Mouse (Mus musculus) small intestine, adult 2 months (tissue): ENCODE measurements at regions not wholly inside any gene's neighbourhood (a gene's known extent, or its start where the extent isn't known, plus 50 kb on each side); places are given as distances from the start of the nearest gene placed in this dataset.

Experiments
- CTCF ChIP-seq: fragments of 200-500 bp; IDR thresholded peaks from 2 replicates; pipeline ENCODE4 v1.5.1; 2012; ENCODE audit warnings: low read depth, mild to moderate bottlenecking, control low read depth, inconsistent platforms, low read length, moderate library complexity, mixed read lengths; ENCODE audit not compliant: insufficient replicate concordance, insufficient read length; ENCODE audit errors: extremely low read depth
- POLR2A ChIP-seq: fragments of 200-500 bp; IDR thresholded peaks from 2 replicates; pipeline ENCODE4 v1.6.1; 2012; ENCODE audit warnings: low read depth, mild to moderate bottlenecking, control low read depth, inconsistent platforms, low read length, moderate library complexity

DNA sequence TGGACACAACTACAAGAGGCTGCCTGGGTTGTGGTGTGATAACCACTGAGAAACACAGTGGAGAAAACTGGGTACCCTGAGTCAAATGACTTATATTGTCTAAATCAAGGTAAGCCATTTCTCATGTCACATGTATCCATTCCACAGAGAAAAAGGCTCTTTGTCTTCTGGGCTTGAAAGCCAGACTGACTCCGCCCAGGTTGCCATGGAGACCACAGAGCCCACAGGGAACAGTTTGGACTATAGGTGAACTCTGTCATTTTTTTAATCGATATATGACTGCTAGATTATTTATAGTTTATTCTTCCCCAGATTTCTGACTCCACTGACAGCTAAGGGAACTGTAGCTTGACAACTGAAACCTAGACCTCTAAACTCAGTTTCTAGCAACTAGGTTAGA is 80.7 kb upstream of the Thpo start:
- TF ChIP-seq CTCF: no peak
- no peak for TF ChIP-seq POLR2A
